Mouse (Mus musculus): ENCODE data around the gene Olfr1014. TPM values are rescaled to one million over a fixed set of nuclear protein-coding genes. Genes with fewer than 3 reads are reported as not detected.

Gene Olfr1014
- polyA plus RNA-seq, 1 experiment from 2014 or later, result not detected

- Histone ChIP-seq H3K4me3 (ENCODE audit: low read depth, low read length) (no peak within 1 kb of the TSS), H3K4me2 (ENCODE audit: low read depth, low read length, severe bottlenecking) (no peak within 1 kb of the TSS), H3K27ac (ENCODE audit: low read depth, low read length) (no peak within 1 kb of the TSS), H3K27me3 (ENCODE audit: control insufficient read depth, insufficient read depth, low read length) (no peaks in the 10 kb centered on the region), H3K4me1 (replicated peaks; ENCODE audit: control insufficient read depth, insufficient read depth, low read length) (no peaks in the 10 kb centered on the region), H3K9me3 (ENCODE audit: control insufficient read depth, low read length) (no peaks in the 10 kb centered on the region), H3K36me3 (ENCODE audit: control insufficient read depth, insufficient read depth, low read length) (no peaks in the 10 kb centered on the region), H3K9ac (ENCODE audit: low read length) (no peak within 1 kb of the TSS)
- ATAC-seq (replicated peaks; ENCODE audit: low FRiP score), result no peak
- DNase-seq (ENCODE audit: low spot score), result no peak
Measured at GRCm38 (mm10) chr2:85818179-85818578, 45.7 kb downstream of the Olfr1014 start, which contains the start of gene Olfr1018. TSS of gene Olfr1018 (plus strand) at chr2:85818479.

Other genes starting within 250 kb of the Olfr1014 start
- not detected in 2 replicates for gene Olfr996, start 193.5 kb upstream of the Olfr1014 start, polyA plus RNA-seq (2014; fragmentation: Nextera tagmentation; extraction: Ambion mirVana)
- gene Olfr998, start 183.8 kb upstream of the Olfr1014 start, polyA plus RNA-seq (2014; fragmentation: Nextera tagmentation; extraction: Ambion mirVana), result not detected in 2 replicates
- gene Olfr1000, start 160.8 kb upstream of the Olfr1014 start, polyA plus RNA-seq (2014; fragmentation: Nextera tagmentation; extraction: Ambion mirVana), result not detected in 2 replicates
- not detected in 2 replicates for gene Olfr1002, start 122.0 kb upstream of the Olfr1014 start, polyA plus RNA-seq (2014; fragmentation: Nextera tagmentation; extraction: Ambion mirVana)
- not detected in 2 replicates for gene Olfr154, start 108.3 kb upstream of the Olfr1014 start, polyA plus RNA-seq (2014; fragmentation: Nextera tagmentation; extraction: Ambion mirVana)
- not detected in 2 replicates for gene Olfr1006, start 93.9 kb upstream of the Olfr1014 start, polyA plus RNA-seq (2014; fragmentation: Nextera tagmentation; extraction: Ambion mirVana)
- gene Olfr1008, start 83.3 kb upstream of the Olfr1014 start, polyA plus RNA-seq (2014; fragmentation: Nextera tagmentation; extraction: Ambion mirVana), result not detected in 2 replicates
- gene Olfr1009, start 57.3 kb upstream of the Olfr1014 start, polyA plus RNA-seq (2014; fragmentation: Nextera tagmentation; extraction: Ambion mirVana), result not detected in 2 replicates
- gene Olfr1012, start 9.9 kb upstream of the Olfr1014 start, polyA plus RNA-seq (2014; fragmentation: Nextera tagmentation; extraction: Ambion mirVana), result not detected in 2 replicates
- gene Olfr1013, start 5.6 kb upstream of the Olfr1014 start, polyA plus RNA-seq (2014; fragmentation: Nextera tagmentation; extraction: Ambion mirVana), result not detected in 2 replicates
- gene Olfr1015, start 9.3 kb downstream of the Olfr1014 start, polyA plus RNA-seq (2014; fragmentation: Nextera tagmentation; extraction: Ambion mirVana), result not detected in 2 replicates
- not detected in 2 replicates for gene Olfr1016, start 29.8 kb downstream of the Olfr1014 start, polyA plus RNA-seq (2014; fragmentation: Nextera tagmentation; extraction: Ambion mirVana)
- not detected in 2 replicates for gene Olfr1018, start 45.8 kb downstream of the Olfr1014 start, polyA plus RNA-seq (2014; fragmentation: Nextera tagmentation; extraction: Ambion mirVana)
- gene Olfr1019, start 72.8 kb downstream of the Olfr1014 start, polyA plus RNA-seq (2014; fragmentation: Nextera tagmentation; extraction: Ambion mirVana), result not detected in 2 replicates
- gene Olfr1020, start 74.3 kb downstream of the Olfr1014 start, polyA plus RNA-seq (2014; fragmentation: Nextera tagmentation; extraction: Ambion mirVana), result not detected in 2 replicates
- gene Olfr1022, start 95.9 kb downstream of the Olfr1014 start, polyA plus RNA-seq (2014; fragmentation: Nextera tagmentation; extraction: Ambion mirVana), result not detected in 2 replicates
- gene Olfr1023, start 112.9 kb downstream of the Olfr1014 start, polyA plus RNA-seq (2014; fragmentation: Nextera tagmentation; extraction: Ambion mirVana), result not detected in 2 replicates
- not detected in 2 replicates for gene Olfr1024, start 132.3 kb downstream of the Olfr1014 start, polyA plus RNA-seq (2014; fragmentation: Nextera tagmentation; extraction: Ambion mirVana)
- not detected in 2 replicates for gene Olfr1025-ps1, start 142.5 kb downstream of the Olfr1014 start, polyA plus RNA-seq (2014; fragmentation: Nextera tagmentation; extraction: Ambion mirVana)
- not detected in 2 replicates for gene Olfr1026, start 148.8 kb downstream of the Olfr1014 start, polyA plus RNA-seq (2014; fragmentation: Nextera tagmentation; extraction: Ambion mirVana)
- gene Olfr1028, start 177.7 kb downstream of the Olfr1014 start, polyA plus RNA-seq (2014; fragmentation: Nextera tagmentation; extraction: Ambion mirVana), result not detected in 2 replicates
- not detected in 2 replicates for gene Olfr1029, start 201.2 kb downstream of the Olfr1014 start, polyA plus RNA-seq (2014; fragmentation: Nextera tagmentation; extraction: Ambion mirVana)
- gene Olfr1030, start 206.6 kb downstream of the Olfr1014 start, polyA plus RNA-seq (2014; fragmentation: Nextera tagmentation; extraction: Ambion mirVana), result not detected in 2 replicates
- gene Olfr1031, start 217.6 kb downstream of the Olfr1014 start, polyA plus RNA-seq (2014; fragmentation: Nextera tagmentation; extraction: Ambion mirVana), result not detected in 2 replicates
- gene Olfr1032, start 232.8 kb downstream of the Olfr1014 start, polyA plus RNA-seq (2014; fragmentation: Nextera tagmentation; extraction: Ambion mirVana), result not detected in 2 replicates
- gene Olfr1033, start 247.9 kb downstream of the Olfr1014 start, polyA plus RNA-seq (2014; fragmentation: Nextera tagmentation; extraction: Ambion mirVana), result not detected in 2 replicates

All from forebrain, embryonic 11.5 days (tissue).